Mouse (Mus musculus): Measurements from ENCODE around the gene Card9.

DNA sequence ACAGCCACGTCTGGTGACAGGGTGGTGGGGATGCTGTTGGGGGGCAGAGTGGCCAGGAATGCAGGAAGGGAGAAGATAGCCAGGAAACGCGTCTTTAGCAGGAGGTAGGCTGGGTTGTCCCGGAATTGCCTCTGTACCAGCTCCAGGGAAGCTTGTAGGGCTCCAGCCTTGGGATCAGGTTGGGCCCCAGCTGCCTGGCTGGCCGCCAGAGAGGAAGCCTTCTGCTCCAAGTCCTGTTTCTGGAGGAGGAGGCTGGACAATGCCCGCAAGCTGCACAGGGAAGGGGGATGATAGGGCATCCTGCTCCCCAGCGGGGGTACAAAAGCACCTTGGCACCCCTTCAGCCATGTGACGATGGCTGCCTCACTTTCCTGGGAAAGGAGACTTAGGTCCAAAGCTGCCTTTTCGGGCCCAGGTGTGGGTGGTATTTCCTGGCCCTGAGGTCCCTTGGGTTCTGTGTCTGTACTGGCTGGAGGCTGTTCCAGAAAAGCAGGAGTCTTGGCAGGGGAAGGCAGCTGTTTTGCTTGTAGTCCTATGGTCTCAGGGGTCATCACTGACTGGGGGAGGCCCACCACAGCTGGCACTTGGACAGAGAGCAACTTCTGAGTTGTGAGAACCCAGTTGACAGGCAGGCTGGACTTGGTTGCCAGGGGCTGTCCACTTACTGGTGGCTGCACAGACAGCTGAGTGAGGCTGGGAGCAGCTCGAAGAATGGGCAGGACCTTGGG, 4.2 kb upstream of the Card9 start:
- no peak for TF ChIP-seq GATA1 (IDR thresholded peaks at IDR 0.05; ENCODE audit: borderline replicate concordance, low read length)
- no peak for TF ChIP-seq FLI1 (IDR thresholded peaks at IDR 0.05; ENCODE audit: low read length)
